Mouse (Mus musculus): ENCODE data around the gene Degs1.

Degs1 gene

DNA sequence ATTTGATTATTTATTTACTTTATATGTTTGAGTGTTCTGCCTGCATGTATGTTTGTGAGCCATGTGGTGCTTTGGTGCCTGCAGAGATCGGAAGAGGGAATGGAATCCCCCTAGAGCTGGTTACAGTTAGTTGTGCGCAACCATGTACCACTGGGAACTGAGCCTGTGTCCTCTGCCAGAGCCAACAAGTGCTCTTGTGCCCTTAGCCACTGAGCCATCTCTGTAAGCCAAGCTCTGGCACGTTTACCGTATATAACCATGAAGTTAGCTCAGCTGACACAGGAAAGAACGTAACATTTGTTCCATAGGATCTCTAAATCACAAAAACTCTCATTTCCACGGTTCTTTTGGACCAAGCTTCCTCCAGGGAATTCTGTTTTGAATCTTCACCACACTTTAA lies 2.6 kb downstream of the Degs1 start:
- DNase-seq = no peak

- no peak for DNase-seq
Observed at GRCm38 (mm10) chr1:182279436-182279835, 3.2 kb downstream of the Degs1 start.

- DNase-seq = no peak
Observed at GRCm38 (mm10) chr1:182275109-182275508, 7.5 kb downstream of the Degs1 start.

DNA sequence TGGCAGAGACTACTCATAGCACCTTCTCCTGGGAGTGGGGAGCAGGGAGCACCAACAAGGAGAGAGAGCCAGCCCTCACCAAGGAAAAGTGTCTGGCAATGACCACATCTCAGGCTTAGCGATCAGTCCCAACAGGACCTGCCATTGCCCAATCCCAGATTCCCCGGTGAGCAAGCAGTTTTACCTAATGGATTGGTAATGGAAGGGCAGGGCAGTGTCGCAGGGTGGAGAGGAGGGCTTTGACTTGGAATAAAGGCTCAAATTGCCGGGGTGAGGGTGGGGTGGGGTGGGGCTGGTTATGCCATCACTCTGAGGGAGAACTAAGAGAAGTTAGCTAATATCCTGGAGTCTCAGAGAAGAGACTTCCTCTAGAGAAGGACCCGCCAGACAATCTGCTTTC lies 11.0 kb downstream of the Degs1 start:
- DNase-seq = no peak

DNA sequence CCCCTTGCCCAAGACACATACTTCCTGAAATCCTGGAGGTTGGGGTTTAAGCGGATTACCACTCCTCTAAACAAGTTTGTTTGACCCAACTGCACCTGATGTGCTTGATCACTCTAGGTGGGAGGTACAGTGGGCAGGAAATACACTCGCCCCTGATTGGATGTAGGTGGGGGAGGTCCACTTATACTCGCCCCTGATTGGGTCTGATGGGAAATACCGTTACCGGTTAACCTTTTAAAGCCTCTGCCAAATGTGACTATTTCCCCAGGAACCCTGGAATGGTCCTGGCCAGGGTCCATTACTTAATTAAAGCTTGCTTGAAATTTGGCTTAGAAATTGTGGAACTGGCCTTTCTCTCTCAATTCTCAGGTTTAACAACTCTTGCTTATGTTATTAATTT lies 11.5 kb downstream of the Degs1 start:
- no peak for DNase-seq

DNA sequence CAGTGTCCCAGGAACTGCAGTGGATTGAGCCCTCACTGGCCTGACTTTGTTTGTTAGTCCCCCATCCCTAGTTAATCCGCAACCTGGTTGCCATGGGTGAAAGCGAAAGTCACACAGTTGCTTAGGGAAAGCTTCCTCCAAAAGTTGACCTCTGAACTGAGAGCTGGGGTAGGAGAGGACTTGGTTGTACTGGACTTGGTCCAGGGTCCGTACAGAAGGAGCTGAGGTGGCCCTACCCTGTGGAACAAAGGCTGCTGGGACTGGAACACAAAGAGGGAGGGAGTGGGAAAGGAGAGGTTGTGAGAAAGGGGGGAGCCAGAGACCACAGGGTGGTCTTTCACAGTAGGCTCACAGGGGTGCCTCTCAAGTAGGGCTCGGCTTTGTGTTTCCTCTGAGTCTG lies 14.3 kb downstream of the Degs1 start:
- DNase-seq = no peak

GRCm38 (mm10) chr1:182266028-182266525 lies 16.5 kb downstream of the Degs1 start:
- no peak for DNase-seq

DNA sequence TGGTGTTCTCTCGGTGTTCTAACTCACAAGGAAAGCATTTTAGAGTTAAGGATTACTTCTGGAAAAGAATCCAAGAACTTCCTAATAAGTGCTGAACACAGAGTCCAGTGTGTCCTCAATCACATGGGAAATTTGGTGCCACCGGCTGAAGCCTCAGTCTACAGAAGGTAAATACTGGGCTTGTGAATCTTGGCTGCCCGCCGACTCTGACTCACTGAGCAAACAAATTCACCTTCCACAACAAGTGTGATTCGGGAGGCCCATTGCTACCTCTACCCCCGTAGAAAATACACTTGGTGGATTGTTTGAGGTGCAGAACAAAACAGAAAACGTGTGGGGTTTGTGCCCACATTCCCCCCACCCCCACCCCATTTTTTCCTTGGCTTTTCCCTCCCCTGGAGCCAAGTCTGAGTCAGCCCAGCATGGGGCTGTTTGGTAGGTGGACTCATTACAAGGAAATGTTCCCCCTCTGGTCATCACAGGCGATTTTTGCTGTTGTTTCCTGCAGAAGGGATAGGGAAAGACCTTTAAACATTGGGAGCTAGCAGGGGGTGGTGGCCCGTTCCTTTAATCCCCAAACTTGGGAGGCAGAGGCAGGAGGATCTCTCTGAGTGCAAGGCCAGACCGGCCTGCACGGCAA lies 26.4 kb downstream of the Degs1 start:
- DNase-seq = no peak

DNA sequence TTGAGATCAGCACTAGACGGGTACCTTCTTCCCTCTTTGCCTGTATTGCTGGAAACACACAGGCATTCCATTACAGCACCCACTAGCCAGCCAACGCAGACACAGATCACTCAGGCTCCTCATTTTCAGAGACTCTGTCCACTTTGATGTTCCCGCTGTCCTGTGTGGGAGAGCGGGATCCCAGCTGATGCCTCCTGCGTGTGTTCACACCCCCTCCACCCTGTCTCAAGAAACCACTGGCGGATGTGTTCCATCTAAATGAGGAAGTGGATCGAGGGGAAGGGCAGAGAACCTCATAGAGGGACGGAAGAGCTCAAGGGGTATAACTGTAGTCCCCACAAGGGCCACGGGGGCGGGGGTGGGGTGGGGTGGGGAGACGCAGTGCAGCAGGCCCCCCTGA lies 27.6 kb downstream of the Degs1 start:
- no peak for DNase-seq

GRCm38 (mm10) chr1:182254618-182255017 lies 28.0 kb downstream of the Degs1 start:
- DNase-seq = no peak

DNA sequence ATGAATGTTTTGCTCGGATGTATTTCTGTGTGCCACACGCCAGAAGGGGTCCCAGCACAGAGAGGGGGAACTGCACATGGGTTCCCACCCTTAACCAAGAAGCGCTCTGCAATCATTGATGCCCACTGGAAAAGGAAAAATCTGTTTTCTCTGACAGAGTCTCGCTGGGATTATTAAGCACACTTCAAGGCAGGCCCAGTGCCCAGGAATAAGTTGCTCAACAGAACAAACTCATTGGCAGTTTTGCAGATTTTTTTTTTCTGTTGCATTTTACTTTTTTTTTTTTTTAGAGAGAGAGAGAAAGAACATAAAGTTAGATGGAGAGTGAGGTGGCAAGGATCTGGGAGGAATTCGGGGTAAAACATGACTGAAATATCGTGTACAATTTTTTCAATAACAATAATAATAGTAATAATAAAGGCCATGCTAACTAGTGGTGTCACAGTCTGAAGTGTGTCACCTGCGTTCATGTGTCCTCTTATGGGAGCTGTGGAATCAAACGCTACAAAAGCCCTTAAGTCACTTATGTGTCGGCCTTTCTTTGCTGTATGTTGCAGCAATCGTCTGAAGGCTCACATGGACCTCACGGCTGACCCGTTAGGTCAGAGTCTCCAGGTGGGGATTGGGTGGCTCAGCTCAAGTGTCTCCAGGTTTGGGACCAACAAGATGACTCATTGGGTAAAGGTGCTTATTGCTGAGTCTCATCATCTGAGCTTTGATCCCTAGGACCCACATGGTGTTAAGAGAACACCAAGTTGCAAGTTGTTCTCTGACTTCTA lies 28.7 kb downstream of the Degs1 start:
- DNase-seq = no peak

GRCm38 (mm10) chr1:182252534-182253171 lies 30.0 kb downstream of the Degs1 start:
- no peak for DNase-seq

DNA sequence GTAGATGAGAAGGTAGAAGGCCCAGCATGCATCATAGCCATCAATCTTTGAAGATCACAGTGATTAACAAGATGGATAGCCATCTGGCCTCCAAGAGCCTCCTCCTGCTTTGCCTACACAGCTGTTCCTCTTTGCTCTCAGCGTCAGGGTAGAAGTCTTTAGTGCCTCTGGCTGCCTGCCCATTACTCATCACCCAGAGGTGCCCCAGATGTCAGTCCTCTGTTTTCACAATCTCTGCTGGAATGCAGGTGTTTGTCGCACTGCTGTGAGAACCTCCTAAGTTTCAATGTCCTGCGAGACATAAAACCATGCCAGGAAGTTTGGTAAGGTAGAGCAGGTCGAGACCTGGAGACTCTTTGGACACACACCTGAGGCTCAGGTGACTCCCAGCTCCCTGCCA lies 31.9 kb downstream of the Degs1 start:
- no peak for DNase-seq

DNA sequence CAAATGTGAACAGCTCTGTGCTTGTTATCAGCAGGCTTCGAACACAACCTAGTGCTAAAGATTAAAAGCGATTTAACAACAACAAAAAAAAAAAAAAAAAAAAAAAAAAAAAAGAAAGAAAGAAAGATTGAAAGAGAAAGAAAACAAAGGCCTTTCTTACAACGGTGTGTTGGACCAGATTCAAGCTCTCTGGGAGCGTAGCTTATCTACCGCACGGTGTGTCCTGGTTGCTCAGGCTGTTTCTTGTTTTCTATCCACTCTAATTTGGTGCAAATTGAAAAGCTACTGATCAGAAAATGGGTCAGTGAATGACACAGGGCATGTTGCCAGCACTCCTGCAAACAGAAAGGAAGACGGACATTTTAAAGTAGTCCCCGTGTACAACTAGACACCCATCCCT lies 33.3 kb downstream of the Degs1 start:
- DNase-seq = no peak

DNA sequence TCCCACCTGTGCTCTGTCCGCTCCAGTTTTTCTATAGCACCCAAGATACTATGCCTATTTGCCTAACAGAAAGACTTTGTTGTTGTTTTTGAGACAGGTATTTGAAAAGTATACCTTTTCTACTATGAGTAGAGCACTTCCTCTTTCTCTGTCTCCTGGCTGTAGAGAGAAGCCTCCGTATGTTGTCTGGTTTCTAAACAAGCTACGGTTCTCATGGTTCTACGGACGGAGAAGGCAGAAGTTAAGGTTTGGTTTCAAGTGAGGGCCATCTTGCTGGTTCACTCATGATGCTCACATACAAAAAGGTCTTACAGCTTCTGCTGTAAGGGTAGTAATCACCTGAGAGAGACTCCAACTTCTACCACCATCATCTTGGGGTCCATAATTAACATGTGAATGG lies 37.6 kb downstream of the Degs1 start:
- no peak for DNase-seq

DNA sequence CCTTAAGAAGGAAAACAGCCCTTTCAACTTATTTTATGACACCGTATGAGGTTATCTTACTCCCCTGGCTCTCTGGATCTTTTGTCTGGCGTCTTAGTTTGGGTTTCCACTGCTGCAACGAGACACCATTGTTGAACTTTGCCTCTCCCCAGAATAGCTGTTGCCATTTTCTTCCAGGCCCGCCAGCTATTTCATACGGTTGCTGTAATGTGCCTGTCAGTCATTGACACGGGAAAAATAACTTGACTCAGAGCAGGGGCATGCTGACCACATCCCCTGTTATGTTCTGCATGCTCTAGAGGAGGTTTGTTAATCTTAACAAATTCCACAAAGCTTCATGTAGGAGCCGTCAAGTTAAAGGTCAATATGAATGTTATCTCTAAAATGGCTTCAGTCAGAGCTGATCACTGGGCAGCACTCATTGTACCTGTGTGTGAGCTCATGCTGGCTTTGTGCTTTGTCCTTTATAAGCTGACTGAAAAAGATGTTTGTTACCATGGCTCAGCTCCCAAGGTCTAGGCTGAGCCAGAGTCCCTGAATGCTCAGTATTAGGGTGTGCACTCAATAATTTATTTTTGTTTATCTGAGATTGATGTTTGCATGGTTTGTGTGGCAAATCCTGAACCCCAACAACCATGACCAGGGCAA lies 44.4 kb downstream of the Degs1 start:
- no peak for DNase-seq

GRCm38 (mm10) chr1:182237386-182237785 lies 45.2 kb downstream of the Degs1 start:
- peak; percentile 8 for DNase-seq

DNA sequence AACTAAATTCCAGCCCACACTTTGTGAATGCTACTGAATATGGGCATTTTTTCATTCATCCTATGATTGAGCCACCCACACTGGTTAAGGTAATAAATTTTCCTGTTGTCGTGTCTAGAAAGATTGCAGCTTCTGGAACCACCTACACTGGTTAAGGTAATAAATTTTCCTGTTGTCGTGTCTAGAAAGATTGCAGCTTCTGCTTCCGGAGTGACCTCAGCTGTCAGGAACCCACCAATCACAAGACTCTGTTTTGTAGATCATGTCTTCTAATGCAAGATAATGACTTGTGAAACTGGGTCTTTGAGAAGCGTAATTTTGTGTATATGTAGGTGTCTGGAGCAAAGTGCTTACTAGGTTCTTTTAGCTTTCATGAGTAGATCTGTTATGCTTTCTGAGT lies 47.4 kb downstream of the Degs1 start:
- DNase-seq = no peak

GRCm38 (mm10) chr1:182229381-182229780 lies 53.2 kb downstream of the Degs1 start:
- DNase-seq = no peak

GRCm38 (mm10) chr1:182227141-182227963 lies 55.3 kb downstream of the Degs1 start:
- DNase-seq = no peak

- no peak for DNase-seq
Observed at GRCm38 (mm10) chr1:182226261-182226660, 56.3 kb downstream of the Degs1 start.
